Mouse (Mus musculus) heart, adult 2 months (tissue): ENCODE results near the gene Cacna1a. TPM values are rescaled to one million over a fixed set of nuclear protein-coding genes. Genes with fewer than 3 reads are reported as not detected.

ENCODE experiments used
- DNase-seq, 2 experiments: peaks; one replicate each; pipeline ENCODE4 v3.0.0; 2021
- H3K27ac ChIP-seq: fragments of 200-600 bp; 2 replicates; pipeline ENCODE4 v1.8.1; 2022
- H3K27me3 ChIP-seq: fragments of 200-500 bp; 2 replicates; pipeline ENCODE4 v1.6.1; 2012; ENCODE audit warnings: mild to moderate bottlenecking, low read length, inconsistent platforms, mixed read lengths; ENCODE audit not compliant: control insufficient read depth, insufficient read depth
- H3K36me3 ChIP-seq: fragments of 200-500 bp; 2 replicates; pipeline ENCODE4 v1.6.1; 2012; ENCODE audit warnings: low read length, inconsistent platforms; ENCODE audit not compliant: control insufficient read depth, insufficient read depth
- H3K4me1 ChIP-seq: fragments of 200-500 bp; 2 replicates; pipeline ENCODE4 v1.6.1; 2011; ENCODE audit warnings: low read length; ENCODE audit not compliant: control insufficient read depth, insufficient read depth
- H3K4me3 ChIP-seq: fragments of 200-600 bp; 2 replicates; pipeline ENCODE4 v1.8.1; 2022
- H3K79me2 ChIP-seq: fragments of 200-500 bp; replicated peaks from 2 replicates; pipeline ENCODE4 v1.6.1; 2012; ENCODE audit warnings: mild to moderate bottlenecking, inconsistent platforms, low read length, moderate library complexity, mixed read lengths; ENCODE audit not compliant: control insufficient read depth, insufficient read depth
- H3K9ac ChIP-seq: fragments of 200-500 bp; 2 replicates; pipeline ENCODE4 v1.6.1; 2012; ENCODE audit warnings: low read depth, mild to moderate bottlenecking, control low read depth, inconsistent platforms, low read length, mixed read lengths
- CTCF ChIP-seq: fragments of 200-600 bp; IDR thresholded peaks from 2 replicates; pipeline ENCODE4 v1.8.1; 2022; ENCODE audit warnings: antibody characterized with exemption, mild to moderate bottlenecking, moderate library complexity
- EP300 ChIP-seq: fragments of 200-500 bp; IDR thresholded peaks from 2 replicates; pipeline ENCODE4 v1.6.1; 2011; ENCODE audit warnings: low read depth, low read length, control low read depth; ENCODE audit not compliant: insufficient read depth
- POLR2A ChIP-seq: fragments of 200-500 bp; IDR thresholded peaks from 2 replicates; pipeline ENCODE4 v1.6.1; 2011; ENCODE audit warnings: mild to moderate bottlenecking, low read depth, low read length, control low read depth; ENCODE audit not compliant: insufficient read depth
- WGBS: fragments of 180-500 bp; shearing (Covaris S2); methylation state at CpG from one replicate; pipeline ENCODE4 v1.1.7; 2018; 5-methylcytosine and 5-hydroxymethylcytosine counted together
- intact Hi-C: fragments of 180-260 bp; cut with DNase I; formaldehyde crosslinking; loops from one replicate; pipeline ENCODE4 v1.15.1; 2025
- polyA plus RNA-seq: library from polyadenylated mRNA; depleted of rRNA; stranded (reverse); fragments of >200 nt; gene quantifications from 2 replicates; pipeline ENCODE4 v1.2.3, GENCODE M21; 2012
- total RNA-seq, 2 experiments: library from RNA; stranded (reverse); gene quantifications; 2 replicates each; pipeline ENCODE4 v1.2.3; 2021

The Cacna1a gene
- total and polyA plus RNA-seq, 3 experiments = 2.5 to 4.4 (median 2.7) TPM

- H3K27me3 ChIP-seq = no peaks in the 10 kb centered on the region
- no peak overlapping the region for H3K9ac ChIP-seq
- no peak overlapping the region for H3K27ac ChIP-seq
- no peaks in the 10 kb centered on the region for H3K36me3 ChIP-seq
- intact Hi-C loops = no loop called here
- no peaks in the 10 kb centered on the region for H3K79me2 ChIP-seq
- no peak for DNase-seq
- 83% methylated on average over 5 of the region's 5 CpGs for WGBS
- H3K4me3 ChIP-seq = no peak overlapping the region
- no peaks in the 10 kb centered on the region for H3K4me1 ChIP-seq
- TF ChIP-seq POLR2A = no peak
- peak; percentile 34 for TF ChIP-seq CTCF
Measured at GRCm38 (mm10) chr8:84536917-84537316, 148.7 kb downstream of the Cacna1a start.

GRCm38 (mm10) chr8:84539376-84539775, 151.1 kb downstream of the Cacna1a start:
- no peak overlapping the region for H3K4me3 ChIP-seq
- H3K4me1 ChIP-seq = no peaks in the 10 kb centered on the region
- intact Hi-C loops = no loop called here
- no peak for TF ChIP-seq CTCF
- no peak for TF ChIP-seq EP300
- TF ChIP-seq POLR2A = no peak
- no peak overlapping the region for H3K9ac ChIP-seq
- H3K27ac ChIP-seq = no peak overlapping the region
- DNase-seq = no peak
- H3K79me2 ChIP-seq = no peaks in the 10 kb centered on the region
- H3K36me3 ChIP-seq = no peaks in the 10 kb centered on the region
- WGBS = 39% methylated on average over 6 of the region's 6 CpGs
- no peaks in the 10 kb centered on the region for H3K27me3 ChIP-seq

- Histone ChIP-seq H3K27ac (no peak overlapping the region), H3K36me3 (no peaks in the 10 kb centered on the region), H3K79me2 (no peaks in the 10 kb centered on the region), H3K4me1 (no peaks in the 10 kb centered on the region), H3K27me3 (no peaks in the 10 kb centered on the region), H3K4me3 (no peak overlapping the region), H3K9ac (no peak overlapping the region)
- WGBS = 66% methylated on average over 7 of the region's 7 CpGs
- DNase-seq = no peak
- intact Hi-C loops = no loop called here
- TF ChIP-seq CTCF = no peak
- TF ChIP-seq EP300 = no peak
- TF ChIP-seq POLR2A = no peak
Measured at GRCm38 (mm10) chr8:84542481-84542880, 154.2 kb downstream of the Cacna1a start.

GRCm38 (mm10) chr8:84545522-84545921, 157.3 kb downstream of the Cacna1a start:
- TF ChIP-seq CTCF (no peak), EP300 (no peak), POLR2A (no peak)
- Histone ChIP-seq H3K27me3 (no peaks in the 10 kb centered on the region), H3K4me1 (no peaks in the 10 kb centered on the region), H3K36me3 (no peaks in the 10 kb centered on the region), H3K4me3 (no peak overlapping the region), H3K27ac (no peak overlapping the region), H3K79me2 (no peaks in the 10 kb centered on the region), H3K9ac (no peak overlapping the region)
- intact Hi-C loops = no loop called here
- 27% methylated on average over 3 of the region's 3 CpGs for WGBS
- no peak for DNase-seq

- no peak overlapping the region for H3K4me3 ChIP-seq
- intact Hi-C loops = no loop called here
- TF ChIP-seq POLR2A (no peak), EP300 (no peak), CTCF (no peak)
- no peaks in the 10 kb centered on the region for H3K79me2 ChIP-seq
- H3K36me3 ChIP-seq = no peaks in the 10 kb centered on the region
- 77% methylated on average over 4 of the region's 4 CpGs for WGBS
- no peak for DNase-seq
- H3K4me1 ChIP-seq = no peaks in the 10 kb centered on the region
- H3K9ac ChIP-seq = no peak overlapping the region
- no peak overlapping the region for H3K27ac ChIP-seq
- H3K27me3 ChIP-seq = no peaks in the 10 kb centered on the region
Measured at GRCm38 (mm10) chr8:84552457-84552856, 164.2 kb downstream of the Cacna1a start.

GRCm38 (mm10) chr8:84553106-84553505, 164.9 kb downstream of the Cacna1a start:
- intact Hi-C loops = no loop called here
- no peak overlapping the region for H3K9ac ChIP-seq
- H3K4me3 ChIP-seq = no peak overlapping the region
- no peaks in the 10 kb centered on the region for H3K79me2 ChIP-seq
- no peak for DNase-seq
- no peak overlapping the region for H3K27ac ChIP-seq
- no peaks in the 10 kb centered on the region for H3K4me1 ChIP-seq
- no peaks in the 10 kb centered on the region for H3K27me3 ChIP-seq
- no peaks in the 10 kb centered on the region for H3K36me3 ChIP-seq
- TF ChIP-seq CTCF = no peak
- TF ChIP-seq POLR2A = no peak
- no peak for TF ChIP-seq EP300
- 77% methylated on average over 8 of the region's 8 CpGs for WGBS
